Mouse (Mus musculus): ENCODE measurements around the gene Lrrc4b.

- TF ChIP-seq CTCF (IDR thresholded peaks at IDR 0.05; ENCODE audit: low read depth, low read length) (no peak), POLR2A (IDR thresholded peaks at IDR 0.05; ENCODE audit: borderline replicate concordance, low read depth, low read length) (no peak)
Observed at GRCm38 (mm10) chr7:44428171-44428950, 457 bp upstream of the Lrrc4b start.

Data from bone marrow macrophage, adult 2 months (primary cell).